Mouse (Mus musculus): ENCODE measurements around the gene Ext2.

DNA sequence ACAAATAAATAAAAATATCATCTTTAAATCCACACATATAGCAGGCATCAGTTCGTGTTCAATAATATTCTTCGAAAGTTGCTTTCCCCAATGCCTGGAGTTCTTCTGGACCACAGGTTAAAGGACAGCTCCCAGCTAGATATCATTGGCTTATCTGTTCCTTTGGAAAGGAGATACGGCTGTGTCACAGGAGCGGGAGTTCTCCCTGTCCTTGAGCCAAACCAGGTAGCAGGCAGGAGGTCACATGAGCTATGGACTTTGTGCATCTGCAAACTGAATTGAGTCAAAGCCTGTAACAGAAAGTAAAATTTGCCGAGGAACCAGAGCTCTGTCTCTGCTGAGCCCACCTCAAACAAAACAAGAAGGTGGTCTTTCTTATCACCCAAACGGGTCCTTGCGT, 209.3 kb downstream of the Ext2 start:
- TF ChIP-seq CTCF (IDR thresholded peaks at IDR 0.05; ENCODE audit: control insufficient read depth, insufficient read depth, low read length) (no peak), POLR2A (IDR thresholded peaks at IDR 0.05; ENCODE audit: borderline replicate concordance, control insufficient read depth, low read depth, low read length) (no peak)

All from bone marrow, adult 2 months (tissue).